Mouse (Mus musculus) stomach, embryonic 15.5 days (tissue): Measurements from ENCODE around the gene B4galt7. TPM values are rescaled to one million over a fixed set of nuclear protein-coding genes. Genes with fewer than 3 reads are reported as not detected.
"Not testable (repeated sequence)": the region's sequence is repeated elsewhere in the genome, so short reads cannot be mapped to it uniquely, and the experiment has no call there.

Experiments used
- ATAC-seq: fragments of 200-750 bp; cut with Nextera tagmentation; 2 replicates; pipeline ENCODE4 v1.8.0; 2017; ENCODE audit warnings: low read depth, moderate number of reproducible peaks, moderate TSS enrichment; ENCODE audit not compliant: insufficient read depth, low FRiP score
- H3K27ac ChIP-seq: fragments of 300-500 bp; sonication (generic); 2 replicates; pipeline ENCODE4 v1.5.1; 2015; ENCODE audit warnings: mild to moderate bottlenecking, inconsistent platforms
- H3K27me3 ChIP-seq: fragments of 300-500 bp; sonication (generic); replicated peaks from 2 replicates; pipeline ENCODE4 v1.6.1; 2015; ENCODE audit warnings: inconsistent platforms
- H3K36me3 ChIP-seq: fragments of 300-500 bp; sonication (generic); 2 replicates; pipeline ENCODE4 v1.6.1; 2015; ENCODE audit warnings: inconsistent platforms
- H3K4me1 ChIP-seq: fragments of 300-500 bp; sonication (generic); 2 replicates; pipeline ENCODE4 v1.6.1; 2015; ENCODE audit warnings: inconsistent platforms
- H3K4me2 ChIP-seq: fragments of 300-500 bp; sonication (generic); 2 replicates; pipeline ENCODE4 v1.6.1; 2015; ENCODE audit warnings: mild to moderate bottlenecking, inconsistent platforms
- H3K4me3 ChIP-seq: fragments of 300-500 bp; sonication (generic); replicated peaks from 2 replicates; pipeline ENCODE4 v1.5.1; 2015; ENCODE audit warnings: inconsistent platforms
- H3K9ac ChIP-seq: fragments of 300-500 bp; sonication (generic); 2 replicates; pipeline ENCODE4 v1.6.1; 2015; ENCODE audit warnings: inconsistent platforms
- H3K9me3 ChIP-seq: fragments of 300-500 bp; sonication (generic); 2 replicates; pipeline ENCODE4 v1.6.1; 2016; ENCODE audit warnings: inconsistent platforms
- whole genome bisulfite sequencing: fragments of 180-500 bp; shearing (Covaris S2); methylation state at CpG from one replicate; pipeline ENCODE4 v1.1.7; 2015; 5-methylcytosine and 5-hydroxymethylcytosine counted together
- polyA plus RNA-seq: library from polyadenylated mRNA; unstranded; fragments of >200 nt; fragmentation: Nextera tagmentation; extraction: Ambion mirVana; gene quantifications from 2 replicates; pipeline ENCODE4 v1.2.1, GENCODE M21; 2015

B4galt7 gene
- polyA plus RNA-seq, 1 experiment from 2014 or later = 24.6 TPM

DNA sequence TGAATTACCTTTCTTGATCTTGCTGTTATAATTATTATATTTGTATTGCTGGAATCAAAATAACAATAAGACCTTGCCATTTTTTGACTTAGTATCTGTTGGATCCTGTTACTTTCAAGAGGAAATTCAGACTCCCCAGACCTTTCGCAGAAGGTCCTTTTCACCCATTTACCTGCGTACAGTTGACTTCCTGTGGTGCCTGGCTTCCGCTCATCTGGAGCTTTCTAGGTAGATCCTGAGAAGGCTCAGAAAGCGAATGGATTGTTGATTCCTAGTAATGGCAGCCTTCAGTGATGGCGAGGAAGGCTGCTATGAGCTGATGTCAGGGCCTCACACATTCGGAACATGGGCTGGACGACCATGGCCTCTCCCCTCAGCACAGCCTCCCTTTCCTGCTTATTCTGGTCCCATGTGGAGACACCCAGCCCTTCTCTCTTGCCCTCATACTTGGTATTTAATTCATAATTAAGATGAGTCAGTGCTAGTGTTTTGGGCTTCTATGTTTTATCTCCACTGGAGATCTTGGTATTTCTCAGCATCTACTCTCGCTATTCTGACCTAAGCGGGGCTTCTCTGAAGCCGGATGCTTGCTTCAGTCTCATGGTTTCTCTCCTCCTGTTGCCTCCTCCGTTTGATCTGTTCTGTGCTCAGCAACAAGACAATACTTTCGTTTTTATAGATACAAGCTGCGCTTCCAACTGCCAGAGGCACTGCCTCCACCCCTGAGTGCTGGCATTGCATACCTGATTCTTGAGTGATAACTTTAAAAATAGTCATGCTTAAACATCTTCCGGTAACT is 36.7 kb downstream of the B4galt7 start:
- no peak for ATAC-seq
- Histone ChIP-seq H3K4me3 (peak overlapping the region; percentile 95; the same call in 1 of the 2 replicates), H3K27ac (no peak overlapping the region), H3K9ac (no peak overlapping the region), H3K4me1 (peaks cover 9% of the 10 kb centered on the region; the same call in 1 of the 2 replicates), H3K4me2 (peak overlapping the region; percentile 78), H3K36me3 (peaks cover 28% of the 10 kb centered on the region), H3K9me3 (no peaks in the 10 kb centered on the region), H3K27me3 (no peaks in the 10 kb centered on the region)
- WGBS = 89% methylated on average over 14 of the region's 14 CpGs

DNA sequence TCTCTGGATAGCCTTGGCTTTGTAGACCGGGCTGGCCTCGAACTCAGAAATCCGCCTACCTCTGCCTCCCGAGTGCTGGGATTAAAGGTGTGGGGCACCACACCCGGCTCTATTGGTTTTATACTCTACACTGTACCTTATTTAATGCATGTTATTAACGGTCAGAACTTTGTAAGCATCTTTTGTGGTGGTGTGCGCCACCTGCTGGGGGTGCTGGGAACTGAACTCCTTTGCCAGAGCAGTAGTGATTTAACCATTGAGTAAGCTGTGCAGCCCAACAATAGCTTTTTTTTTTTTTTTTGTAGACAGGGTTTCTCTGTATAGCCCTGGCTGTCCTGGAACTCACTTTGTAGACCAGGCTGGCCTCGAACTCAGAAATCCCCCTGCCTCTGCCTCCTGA is 40.8 kb downstream of the B4galt7 start:
- H3K4me3 ChIP-seq, ATAC-seq, H3K9me3 ChIP-seq, H3K9ac ChIP-seq, H3K27ac ChIP-seq, H3K4me2 ChIP-seq, H3K27me3 ChIP-seq, H3K4me1 ChIP-seq: not testable (repeated sequence)
- peaks cover 27% of the 10 kb centered on the region for H3K36me3 ChIP-seq
- 46% methylated on average over 8 of the region's 8 CpGs for whole genome bisulfite sequencing

DNA sequence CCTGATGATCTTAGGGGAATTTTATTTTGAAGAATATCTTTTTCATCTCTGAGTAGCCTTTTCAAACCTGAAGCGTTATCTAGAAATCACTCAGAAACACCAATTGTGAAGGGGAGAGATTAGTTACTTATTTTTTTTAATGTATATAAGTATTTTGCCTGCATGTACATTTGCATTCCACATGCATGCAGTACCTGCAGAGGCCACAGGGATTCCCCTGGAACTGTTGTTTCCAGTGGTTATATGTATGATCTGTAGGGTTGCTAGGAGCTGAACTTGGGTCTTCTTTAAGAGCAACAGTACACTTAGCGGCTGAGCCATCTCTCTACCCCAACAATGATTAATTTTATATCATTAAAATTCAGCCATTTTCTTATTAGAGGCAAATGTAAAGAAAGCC is 44.8 kb downstream of the B4galt7 start:
- Histone ChIP-seq H3K4me3 (no peak overlapping the region), H3K9ac (no peak overlapping the region), H3K4me2 (no peak overlapping the region), H3K4me1 (no peaks in the 10 kb centered on the region), H3K27me3 (no peaks in the 10 kb centered on the region), H3K9me3 (no peaks in the 10 kb centered on the region), H3K27ac (no peak overlapping the region), H3K36me3 (peaks cover 51% of the 10 kb centered on the region)
- 91% methylated on average over 2 of the region's 2 CpGs for WGBS
- ATAC-seq = no peak

DNA sequence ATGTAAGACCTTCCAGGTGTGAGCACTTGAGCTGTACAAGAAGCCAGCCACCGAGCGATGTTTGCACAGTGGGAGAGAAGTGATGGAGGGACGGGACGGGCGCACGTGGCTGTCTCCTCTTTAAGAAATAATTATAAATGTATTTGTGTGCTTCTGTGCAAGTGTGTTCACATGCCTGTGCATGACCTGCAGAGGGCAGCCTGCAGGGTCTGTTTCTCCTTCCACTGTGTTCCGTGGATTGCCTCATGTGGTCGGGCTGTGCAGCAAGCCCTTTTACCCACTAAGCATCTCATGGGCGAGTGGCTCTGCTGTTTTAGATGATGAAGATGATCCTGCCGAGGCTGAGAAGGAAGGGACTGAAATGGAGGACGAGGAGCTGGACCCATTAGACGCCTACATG is 50.4 kb downstream of the B4galt7 start:
- ATAC-seq = no peak

DNA sequence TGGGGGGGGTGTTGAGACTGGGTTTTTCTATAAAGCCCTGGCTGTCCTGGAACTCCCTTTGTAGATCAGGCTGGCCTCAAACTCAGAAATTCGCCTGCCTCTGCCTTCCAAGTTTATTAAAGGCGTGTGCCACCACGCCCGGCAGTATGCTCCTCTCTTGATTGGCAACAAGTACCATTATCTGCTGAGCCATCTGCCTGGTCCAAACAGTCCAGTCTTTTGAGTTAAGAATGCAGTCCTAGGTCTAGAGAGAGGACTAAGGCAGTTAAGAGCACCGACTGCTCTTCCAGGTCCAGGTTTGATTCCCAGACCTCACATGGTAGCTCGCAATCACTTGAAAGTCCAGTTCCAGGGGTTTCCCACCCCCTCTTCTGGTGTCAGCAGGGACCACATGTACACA is 51.3 kb downstream of the B4galt7 start:
- WGBS = 87% methylated on average over 6 of the region's 6 CpGs
- no peak for ATAC-seq
- no peak overlapping the region for H3K27ac ChIP-seq

More for the DNA sequence above, 50.4 kb downstream of the B4galt7 start:
- H3K36me3 ChIP-seq = peaks cover 83% of the 10 kb centered on the region
- H3K4me3 ChIP-seq = no peak overlapping the region
- no peaks in the 10 kb centered on the region for H3K9me3 ChIP-seq
- no peaks in the 10 kb centered on the region for H3K27me3 ChIP-seq
- no peak overlapping the region for H3K4me2 ChIP-seq
- H3K4me1 ChIP-seq = no peaks in the 10 kb centered on the region
- 85% methylated on average over 12 of the region's 12 CpGs for WGBS
- no peak overlapping the region for H3K27ac ChIP-seq
- H3K9ac ChIP-seq = no peak overlapping the region

More for the DNA sequence above, 51.3 kb downstream of the B4galt7 start:
- H3K4me3 ChIP-seq = no peak overlapping the region
- no peaks in the 10 kb centered on the region for H3K4me1 ChIP-seq
- H3K9ac ChIP-seq = no peak overlapping the region
- peaks cover 84% of the 10 kb centered on the region for H3K36me3 ChIP-seq
- no peak overlapping the region for H3K4me2 ChIP-seq
- no peaks in the 10 kb centered on the region for H3K27me3 ChIP-seq
- H3K9me3 ChIP-seq = no peaks in the 10 kb centered on the region

Other genes with a start within 250 kb of the B4galt7 start
- gene Lman2, start 237.1 kb upstream of the B4galt7 start, polyA plus RNA-seq = 114 and 127 TPM in 2 replicates
- gene Rgs14, start 230.2 kb upstream of the B4galt7 start, polyA plus RNA-seq = 1.3 and 1.5 TPM in 2 replicates
- 0.06 and 0.17 TPM in 2 replicates for gene Slc34a1, start 201.7 kb upstream of the B4galt7 start, polyA plus RNA-seq
- not detected in 2 replicates for gene Pfn3, start 184.7 kb upstream of the B4galt7 start, polyA plus RNA-seq
- 2.5 and 6.8 TPM in 2 replicates for gene F12, start 173.1 kb upstream of the B4galt7 start, polyA plus RNA-seq
- 39.1 and 40.7 TPM in 2 replicates for gene Grk6, start 154.8 kb upstream of the B4galt7 start, polyA plus RNA-seq
- 0.72 and 0.85 TPM in 2 replicates for gene Prr7, start 135.6 kb upstream of the B4galt7 start, polyA plus RNA-seq
- gene Dbn1, start 111.8 kb upstream of the B4galt7 start, polyA plus RNA-seq = 110 and 115 TPM in 2 replicates
- gene Pdlim7, start 86.2 kb upstream of the B4galt7 start, polyA plus RNA-seq = 198 and 218 TPM in 2 replicates
- gene Dok3, start 70.6 kb upstream of the B4galt7 start, polyA plus RNA-seq = 4.3 and 5.3 TPM in 2 replicates
- 52.7 and 54.5 TPM in 2 replicates for gene Ddx41, start 63.2 kb upstream of the B4galt7 start, polyA plus RNA-seq
- gene Fam193b, start 28.8 kb upstream of the B4galt7 start, polyA plus RNA-seq = 29.1 and 32.1 TPM in 2 replicates
- 150 and 156 TPM in 2 replicates for gene Tmed9, start 26.2 kb upstream of the B4galt7 start, polyA plus RNA-seq
- 49.2 and 53.0 TPM in 2 replicates for gene Caml, start 23.1 kb downstream of the B4galt7 start, polyA plus RNA-seq
- gene Ddx46, start 35.1 kb downstream of the B4galt7 start, polyA plus RNA-seq = 31.6 and 33.5 TPM in 2 replicates
- 56.8 and 57.5 TPM in 2 replicates for gene B230219D22Rik, start 93.2 kb downstream of the B4galt7 start, polyA plus RNA-seq
- gene Txndc15, start 114.8 kb downstream of the B4galt7 start, polyA plus RNA-seq = 77.0 and 77.6 TPM in 2 replicates
- 73.4 and 80.9 TPM in 2 replicates for gene Pcbd2, start 127.5 kb downstream of the B4galt7 start, polyA plus RNA-seq
- 0.10 TPM in 1 of 2 replicates, not detected in the other for gene Catsper3, start 184.7 kb downstream of the B4galt7 start, polyA plus RNA-seq
- 138 and 168 TPM in 2 replicates for gene Pitx1, start 236.3 kb downstream of the B4galt7 start, polyA plus RNA-seq